Mouse (Mus musculus): ENCODE measurements around the gene Srrm4. TPM values are rescaled to one million over a fixed set of nuclear protein-coding genes. Genes with fewer than 3 reads are reported as not detected.

Gene Srrm4
- total RNA-seq, 1 experiment, result 0.22 TPM

DNA sequence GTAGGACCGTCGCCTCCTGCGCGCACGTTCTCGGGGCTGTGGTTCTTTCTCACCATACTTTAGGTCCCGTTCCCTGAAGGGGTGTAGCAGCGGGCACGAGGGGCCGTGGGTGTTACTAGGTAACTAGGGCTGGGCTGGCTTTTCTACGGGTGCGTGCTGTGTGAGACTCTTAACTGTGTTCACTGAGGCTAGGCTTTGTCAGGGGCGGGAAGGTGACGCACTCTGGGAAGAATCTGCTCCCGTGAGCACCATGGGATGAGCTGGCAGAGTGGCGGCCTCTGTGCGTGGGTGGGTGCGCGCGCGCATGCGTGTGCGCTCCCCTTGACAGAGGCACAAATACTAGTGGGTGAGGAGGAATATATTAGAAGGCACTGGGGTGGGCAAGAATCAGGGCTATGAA is 145.1 kb downstream of the Srrm4 start:
- Histone ChIP-seq H3K4me3 (ENCODE audit: insufficient read depth in 1 of 2, low read depth in 1 of 2, low read length in 2 of 2, poor library complexity in 1 of 2, severe bottlenecking in 1 of 2) (peak overlapping the region; percentile 19 to 27; a peak in 2 of 4 replicates), H3K27ac (ENCODE audit: insufficient read depth, low read depth, low read length, poor library complexity, severe bottlenecking) (no peak overlapping the region), H3K36me3 (ENCODE audit: control insufficient read depth, insufficient read depth, low read length, poor library complexity, severe bottlenecking) (no peaks in the 10 kb centered on the region), H3K9me3 (ENCODE audit: control insufficient read depth, insufficient read depth, low read depth, low read length) (no peaks in the 10 kb centered on the region), H3K4me1 (ENCODE audit: control insufficient read depth in 2 of 2, insufficient read depth in 2 of 2, low read length in 2 of 2, poor library complexity in 1 of 2) (peaks cover 12 to 25% of the 10 kb centered on the region in 2 experiments), H3K9ac (ENCODE audit: insufficient read depth, low read depth, low read length, poor library complexity, severe bottlenecking) (peak overlapping the region; percentile 29)
- DNase-seq (ENCODE audit: low read depth, low spot score), result no peak
- in situ Hi-C loops (cut with MboI; ENCODE audit: low sequenced_read_pairs in 2 of 2, unreplicated experiment in 2 of 2), result no loop called here
- TF ChIP-seq MAFK (IDR thresholded peaks at IDR 0.05; ENCODE audit: insufficient read depth, low read depth, low read length) (no peak), ZC3H11A (IDR thresholded peaks at IDR 0.05; ENCODE audit: borderline replicate concordance, low read depth, low read length) (no peak), CHD2 (IDR thresholded peaks at IDR 0.05; ENCODE audit: low read depth, low read length) (no peak), ZNF384 (IDR thresholded peaks at IDR 0.05; ENCODE audit: low read depth, low read length) (no peak)

GRCm38 (mm10) chr5:116445634-116446367 is 145.8 kb downstream of the Srrm4 start:
- Histone ChIP-seq H3K27ac (ENCODE audit: insufficient read depth, low read depth, low read length, poor library complexity, severe bottlenecking) (no peak overlapping the region), H3K9ac (ENCODE audit: insufficient read depth, low read depth, low read length, poor library complexity, severe bottlenecking) (0 out of 2 replicates have a peak overlapping the region, but pooled peaks have one; percentile 29), H3K36me3 (ENCODE audit: control insufficient read depth, insufficient read depth, low read length, poor library complexity, severe bottlenecking) (no peaks in the 10 kb centered on the region), H3K4me3 (ENCODE audit: insufficient read depth in 1 of 2, low read depth in 1 of 2, low read length in 2 of 2, poor library complexity in 1 of 2, severe bottlenecking in 1 of 2) (no peak overlapping the region), H3K9me3 (ENCODE audit: control insufficient read depth, insufficient read depth, low read depth, low read length) (no peaks in the 10 kb centered on the region), H3K4me1 (ENCODE audit: control insufficient read depth in 2 of 2, insufficient read depth in 2 of 2, low read length in 2 of 2, poor library complexity in 1 of 2) (peaks cover 10 to 24% of the 10 kb centered on the region in 2 experiments)
- in situ Hi-C loops (cut with MboI; ENCODE audit: low sequenced_read_pairs in 2 of 2, unreplicated experiment in 2 of 2), result no loop called here
- no peak for DNase-seq (ENCODE audit: low read depth, low spot score)
- TF ChIP-seq ZC3H11A (IDR thresholded peaks at IDR 0.05; ENCODE audit: borderline replicate concordance, low read depth, low read length) (no peak), ZNF384 (IDR thresholded peaks at IDR 0.05; ENCODE audit: low read depth, low read length) (no peak), HCFC1 (IDR thresholded peaks at IDR 0.05; ENCODE audit: borderline replicate concordance, insufficient read depth, low read length) (no peak), CHD2 (IDR thresholded peaks at IDR 0.05; ENCODE audit: low read depth, low read length) (no peak), MAFK (IDR thresholded peaks at IDR 0.05; ENCODE audit: insufficient read depth, low read depth, low read length) (no peak)

GRCm38 (mm10) chr5:116444517-116444916 is 147.1 kb downstream of the Srrm4 start:
- in situ Hi-C loops (cut with MboI; ENCODE audit: low sequenced_read_pairs in 2 of 2, unreplicated experiment in 2 of 2), result no loop called here
- H3K9me3 ChIP-seq (ENCODE audit: control insufficient read depth, insufficient read depth, low read depth, low read length), result no peaks in the 10 kb centered on the region
- no peaks in the 10 kb centered on the region for H3K36me3 ChIP-seq (ENCODE audit: control insufficient read depth, insufficient read depth, low read length, poor library complexity, severe bottlenecking)
- H3K27ac ChIP-seq (ENCODE audit: insufficient read depth, low read depth, low read length, poor library complexity, severe bottlenecking), result no peak overlapping the region
- peak overlapping the region; percentile 54 to 56; a peak in 3 of 4 replicates for H3K4me3 ChIP-seq (ENCODE audit: insufficient read depth in 1 of 2, low read depth in 1 of 2, low read length in 2 of 2, poor library complexity in 1 of 2, severe bottlenecking in 1 of 2)
- no peak for DNase-seq (ENCODE audit: low read depth, low spot score)
- H3K4me1 ChIP-seq (ENCODE audit: control insufficient read depth in 2 of 2, insufficient read depth in 2 of 2, low read length in 2 of 2, poor library complexity in 1 of 2), result peaks cover 10 to 27% of the 10 kb centered on the region in 2 experiments
- H3K9ac ChIP-seq (ENCODE audit: insufficient read depth, low read depth, low read length, poor library complexity, severe bottlenecking), result peak overlapping the region; percentile 42
- no peak for TF ChIP-seq ZC3H11A (IDR thresholded peaks at IDR 0.05; ENCODE audit: borderline replicate concordance, low read depth, low read length)
- TF ChIP-seq HCFC1 (IDR thresholded peaks at IDR 0.05; ENCODE audit: borderline replicate concordance, insufficient read depth, low read length), result no peak
- no peak for TF ChIP-seq MAFK (IDR thresholded peaks at IDR 0.05; ENCODE audit: insufficient read depth, low read depth, low read length)
- TF ChIP-seq ZNF384 (IDR thresholded peaks at IDR 0.05; ENCODE audit: low read depth, low read length), result no peak
- no peak for TF ChIP-seq CHD2 (IDR thresholded peaks at IDR 0.05; ENCODE audit: low read depth, low read length)

DNA sequence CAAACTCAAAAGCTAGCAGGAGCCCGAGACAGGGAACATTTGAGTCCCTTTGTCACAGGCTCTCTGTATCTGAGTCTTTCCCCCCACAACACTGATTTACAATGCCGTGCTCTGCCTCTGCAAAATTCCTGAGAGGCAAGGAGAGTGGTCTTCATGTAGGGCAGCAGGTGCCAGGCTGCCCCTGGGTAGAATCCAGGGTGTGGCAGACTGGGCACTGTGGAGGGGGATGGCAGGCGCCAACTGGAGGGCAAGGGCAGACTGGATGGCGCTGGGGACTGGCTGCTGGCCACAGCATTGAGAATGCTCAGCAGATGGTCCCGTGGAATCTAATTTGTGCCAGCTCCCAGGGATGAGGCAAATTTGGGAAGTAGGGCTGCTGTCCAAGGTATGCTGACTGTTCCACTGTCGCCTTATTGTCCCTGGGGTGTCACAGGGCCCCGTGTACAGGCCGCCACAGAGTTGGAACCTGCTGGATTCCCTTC is 148.1 kb downstream of the Srrm4 start:
- H3K4me3 ChIP-seq (ENCODE audit: insufficient read depth in 1 of 2, low read depth in 1 of 2, low read length in 2 of 2, poor library complexity in 1 of 2, severe bottlenecking in 1 of 2), result no peak overlapping the region
- no peak for DNase-seq (ENCODE audit: low read depth, low spot score)
- H3K9ac ChIP-seq (ENCODE audit: insufficient read depth, low read depth, low read length, poor library complexity, severe bottlenecking), result no peak overlapping the region
- H3K36me3 ChIP-seq (ENCODE audit: control insufficient read depth, insufficient read depth, low read length, poor library complexity, severe bottlenecking), result no peaks in the 10 kb centered on the region
- no peak for TF ChIP-seq CHD2 (IDR thresholded peaks at IDR 0.05; ENCODE audit: low read depth, low read length)
- no peak for TF ChIP-seq MAFK (IDR thresholded peaks at IDR 0.05; ENCODE audit: insufficient read depth, low read depth, low read length)
- TF ChIP-seq ZNF384 (IDR thresholded peaks at IDR 0.05; ENCODE audit: low read depth, low read length), result no peak
- TF ChIP-seq HCFC1 (IDR thresholded peaks at IDR 0.05; ENCODE audit: borderline replicate concordance, insufficient read depth, low read length), result no peak
- no peak for TF ChIP-seq ZC3H11A (IDR thresholded peaks at IDR 0.05; ENCODE audit: borderline replicate concordance, low read depth, low read length)
- H3K9me3 ChIP-seq (ENCODE audit: control insufficient read depth, insufficient read depth, low read depth, low read length), result no peaks in the 10 kb centered on the region
- in situ Hi-C loops (cut with MboI; ENCODE audit: low sequenced_read_pairs in 2 of 2, unreplicated experiment in 2 of 2), result no loop called here
- peaks cover 19 to 25% of the 10 kb centered on the region in 2 experiments for H3K4me1 ChIP-seq (ENCODE audit: control insufficient read depth in 2 of 2, insufficient read depth in 2 of 2, low read length in 2 of 2, poor library complexity in 1 of 2)
- H3K27ac ChIP-seq (ENCODE audit: insufficient read depth, low read depth, low read length, poor library complexity, severe bottlenecking), result no peak overlapping the region
